Mouse (Mus musculus): Measurements from ENCODE around the gene Cdc42ep4.
A peak's percentile ranks its signal among the peaks of the same experiment; 100 is the strongest.

The Cdc42ep4 gene

GRCm38 (mm10) chr11:113684707-113685426, 66.8 kb downstream of the Cdc42ep4 start:
- DNase-seq (ENCODE audit: low read depth in 1 of 2, low spot score in 2 of 2) = no peak

DNA sequence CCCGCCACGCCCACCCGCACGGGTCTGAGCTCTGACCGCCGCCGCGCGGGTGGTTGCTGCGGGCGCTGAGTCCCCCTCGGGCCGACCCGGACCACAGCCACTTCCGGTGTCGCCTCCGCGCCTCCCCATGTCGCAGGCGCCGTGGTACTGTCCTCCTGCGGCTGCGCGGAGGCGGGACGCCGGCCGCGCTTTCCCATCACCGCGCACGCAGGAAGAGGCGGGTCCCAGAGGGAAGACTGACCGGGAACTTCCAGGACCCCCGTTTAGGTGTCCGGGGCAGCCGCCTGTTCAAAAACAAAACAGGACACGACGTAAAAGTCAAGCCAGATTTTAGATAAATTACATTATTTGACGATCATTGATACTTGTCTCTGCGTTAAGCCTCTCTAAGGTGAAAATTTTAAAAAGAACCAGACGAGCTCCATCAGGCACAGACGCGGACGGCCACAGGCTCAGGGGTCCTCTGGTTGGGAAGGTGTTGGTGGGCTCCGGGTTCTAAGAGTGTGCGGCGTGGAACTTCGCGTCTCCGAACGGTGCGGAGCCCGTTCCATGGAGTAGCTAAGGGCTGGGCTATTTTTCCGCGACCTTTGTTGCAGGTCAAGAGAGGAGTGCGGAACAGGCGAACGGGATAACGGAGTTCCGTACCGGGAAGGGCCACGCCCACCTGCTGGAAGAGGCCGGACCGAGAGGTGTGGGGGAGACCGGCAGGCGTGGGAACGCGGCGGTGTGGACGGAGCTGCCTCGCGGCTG, 67.5 kb downstream of the Cdc42ep4 start, which contains the start of the genes Fam104a and D11Wsu47e:
Gene Fam104a, minus strand, starts transcription at position 199 of the 750 bp plus-strand sequence.
Gene D11Wsu47e, plus strand, starts transcription at position 456 of the 750 bp plus-strand sequence.
- peak; percentile 83 to 93 for DNase-seq (ENCODE audit: low read depth in 1 of 2, low spot score in 2 of 2)

- peak in 1 of 2 experiments; percentile 8 for DNase-seq (ENCODE audit: low read depth in 1 of 2, low spot score in 2 of 2)
Measured at GRCm38 (mm10) chr11:113683627-113683956, 68.1 kb downstream of the Cdc42ep4 start.

DNA sequence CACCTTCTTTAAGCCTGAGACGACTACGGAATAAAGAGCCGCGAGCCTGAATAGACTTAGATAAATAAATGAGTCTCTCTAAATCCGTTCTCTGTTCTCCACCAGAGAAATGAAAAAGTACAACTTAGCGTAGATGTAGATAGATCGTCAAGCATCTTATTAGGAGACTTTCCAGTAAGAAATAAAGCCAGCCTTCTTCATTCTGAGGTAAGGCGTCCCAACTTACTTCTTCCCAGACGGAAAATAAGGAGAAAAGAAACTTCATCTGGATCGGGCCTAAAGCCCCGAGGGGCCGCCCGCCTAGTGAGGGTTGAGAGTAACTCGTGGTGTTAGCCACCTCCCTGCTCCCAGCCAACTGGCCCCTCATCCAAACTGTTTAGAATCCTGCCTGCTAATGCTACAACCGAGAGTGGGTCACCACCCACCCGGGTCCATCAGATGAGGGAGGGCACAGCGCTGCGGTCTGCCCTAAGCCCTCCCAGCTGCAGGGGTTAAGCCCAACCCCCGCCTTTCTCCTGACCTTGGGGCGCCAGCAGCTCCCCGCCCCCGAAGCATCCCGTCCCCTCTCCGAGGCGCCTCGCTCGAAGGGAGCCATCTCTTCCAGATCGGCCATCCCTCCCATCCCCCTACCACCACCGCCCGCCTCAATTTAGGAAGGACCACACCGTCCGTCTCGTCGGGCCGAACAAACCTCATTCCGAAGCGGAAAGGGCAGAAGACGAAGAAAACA, 68.6 kb downstream of the Cdc42ep4 start:
- no peak for DNase-seq (ENCODE audit: low read depth in 1 of 2, low spot score in 2 of 2)

GRCm38 (mm10) chr11:113681979-113682378, 69.7 kb downstream of the Cdc42ep4 start:
- no peak for DNase-seq (ENCODE audit: low read depth in 1 of 2, low spot score in 2 of 2)

DNA sequence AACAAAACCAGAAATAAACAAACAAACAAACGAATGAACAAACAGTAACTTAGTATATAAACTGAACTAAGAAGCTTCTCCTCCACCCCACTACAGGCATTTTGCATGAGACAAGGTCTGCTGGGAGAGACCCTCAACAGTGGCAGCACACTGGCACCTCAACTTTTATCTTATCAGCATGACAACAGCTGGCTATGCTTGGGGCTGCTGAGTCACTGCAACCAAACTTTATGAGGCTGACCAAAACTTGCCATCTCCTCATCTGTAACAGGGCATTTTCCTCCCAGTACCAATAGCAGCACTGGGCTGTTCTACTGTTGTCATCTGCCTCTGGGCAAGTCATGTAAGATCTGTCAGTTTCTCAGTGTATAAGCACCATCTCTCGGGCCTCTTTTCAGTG, 70.7 kb downstream of the Cdc42ep4 start:
- no peak for DNase-seq (ENCODE audit: low read depth in 1 of 2, low spot score in 2 of 2)

DNA sequence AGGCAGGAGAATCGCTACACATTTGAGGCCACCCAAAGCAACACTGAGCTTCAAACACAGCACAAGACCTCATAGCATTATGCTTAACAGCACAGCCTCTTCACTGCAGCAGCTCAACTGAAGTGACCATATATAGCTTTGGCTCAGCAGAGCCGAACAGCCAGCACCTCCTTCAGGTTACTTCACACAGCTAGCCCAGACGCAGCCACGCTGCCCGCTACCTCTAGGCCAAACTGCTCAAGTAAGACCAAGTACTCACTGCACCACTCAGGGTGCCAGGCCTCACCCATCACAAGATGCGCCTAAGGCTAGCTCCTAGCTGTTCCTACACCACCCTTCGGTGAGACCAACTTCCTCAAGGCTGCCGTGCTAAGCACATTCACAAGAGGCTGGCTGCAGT, 73.3 kb downstream of the Cdc42ep4 start:
- no peak for DNase-seq (ENCODE audit: low read depth in 1 of 2, low spot score in 2 of 2)

GRCm38 (mm10) chr11:113677378-113677777, 74.3 kb downstream of the Cdc42ep4 start:
- no peak for DNase-seq (ENCODE audit: low read depth in 1 of 2, low spot score in 2 of 2)
